In the genomic region with DNA sequence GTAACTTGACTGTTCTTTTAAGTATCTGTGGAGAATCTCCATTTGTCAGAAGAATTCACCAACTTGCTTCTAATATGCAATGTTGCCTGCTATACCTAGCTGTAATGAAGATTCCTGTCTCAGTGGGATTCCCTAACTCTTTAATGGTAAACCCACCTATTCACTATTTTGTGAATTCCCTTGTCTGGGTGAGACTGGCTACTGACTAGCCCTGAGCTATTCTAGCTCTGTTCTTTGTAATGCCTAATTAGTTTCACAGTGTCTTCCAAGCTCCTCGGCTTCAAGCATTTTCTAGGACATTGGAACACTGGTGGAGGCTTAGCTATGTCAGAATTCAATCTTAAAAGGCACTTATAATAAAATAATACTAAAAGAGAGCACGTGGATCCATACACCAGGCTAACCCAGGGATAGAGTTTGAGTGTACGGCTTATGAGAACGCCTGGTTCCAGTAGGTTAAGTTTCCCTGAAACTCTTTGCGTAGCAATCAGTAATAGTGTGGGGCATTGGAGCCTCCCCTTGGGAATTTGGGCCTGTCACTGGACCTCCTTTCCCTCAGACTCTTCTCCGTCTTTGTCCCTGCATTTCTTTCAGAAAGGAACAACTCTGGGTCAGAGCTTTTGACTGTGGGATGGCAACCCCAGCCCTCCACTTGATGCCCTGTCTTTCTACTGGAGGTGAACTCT, we compare ENCODE assay signal across 6 mouse cellular contexts.
DNase-seq lines count a peak whose midpoint lies in the region; ATAC-seq and TF ChIP-seq lines count a peak whose summit lies in the region.
"Not testable (repeated sequence)": the region's sequence is repeated elsewhere in the genome, so short reads cannot be mapped to it uniquely, and the experiment has no call there.

No protein-coding gene starts in this region.

- DNase-seq in ES-CJ7 (ENCODE audit: low read depth, low spot score) (peak; percentile 79), R1 (ENCODE audit: low read depth, low spot score) (peak; percentile 91)
- DNase-seq in brain, embryonic 14.5 days (ENCODE audit: low read depth), result peak; percentile 28
- peak; percentile 7 for DNase-seq in limb, embryonic 10.5 days (ENCODE audit: low spot score)
- DNase-seq in midbrain, embryonic 14.5 days, result peak; percentile 19

- not testable (repeated sequence) for ATAC-seq in midbrain, embryonic 14.5 days (ENCODE audit: low FRiP score, low TSS enrichment)
- 0 out of 2 replicates have a peak, but pooled peaks have one; percentile 75 for ATAC-seq in midbrain, embryonic 16.5 days

- not testable (repeated sequence) for H3K36me3 ChIP-seq in limb, embryonic 10.5 days; midbrain, embryonic 14.5 days (ENCODE audit: control insufficient read depth, insufficient read depth, low read length); midbrain, embryonic 16.5 days (ENCODE audit: control insufficient read depth, insufficient read depth, low read length)

- not testable (repeated sequence) for TF ChIP-seq CTCF in brain, embryonic 14.5 days (IDR thresholded peaks at IDR 0.05; ENCODE audit: borderline replicate concordance, extremely low read depth, insufficient read depth, insufficient read length)

- not testable (repeated sequence) for H3K27me3 ChIP-seq in limb, embryonic 10.5 days (ENCODE audit: low read depth, poor library complexity, severe bottlenecking); midbrain, embryonic 14.5 days (ENCODE audit: control insufficient read depth, insufficient read depth, low read length); midbrain, embryonic 16.5 days (ENCODE audit: control insufficient read depth, insufficient read depth, low read depth, low read length)

- not testable (repeated sequence) for H3K4me3 ChIP-seq in limb, embryonic 10.5 days; midbrain, embryonic 14.5 days (replicated peaks; ENCODE audit: low read depth, low read length); midbrain, embryonic 16.5 days (ENCODE audit: low read depth, low read length)

- TF ChIP-seq POLR2A in brain, embryonic 14.5 days (IDR thresholded peaks at IDR 0.05; ENCODE audit: borderline replicate concordance, extremely low read depth, insufficient read depth, insufficient read length, poor library complexity, severe bottlenecking), result not testable (repeated sequence)

- not testable (repeated sequence) for H3K9me3 ChIP-seq in limb, embryonic 10.5 days (replicated peaks); midbrain, embryonic 14.5 days (ENCODE audit: control insufficient read depth, low read length); midbrain, embryonic 16.5 days (replicated peaks; ENCODE audit: control insufficient read depth, low read length, poor library complexity, severe bottlenecking)

- WGBS in limb, embryonic 10.5 days, result 77% methylated on average over 6 of the region's 6 CpGs
- 52% methylated on average over 6 of the region's 6 CpGs for WGBS in midbrain, embryonic 14.5 days
- WGBS in midbrain, embryonic 16.5 days, result 45% methylated on average over 6 of the region's 6 CpGs

- not testable (repeated sequence) for H3K4me1 ChIP-seq in limb, embryonic 10.5 days; midbrain, embryonic 14.5 days (ENCODE audit: control insufficient read depth, insufficient read depth, low read length); midbrain, embryonic 16.5 days (ENCODE audit: control insufficient read depth, insufficient read depth, low read length)

- not testable (repeated sequence) for H3K27ac ChIP-seq in limb, embryonic 10.5 days; midbrain, embryonic 14.5 days (replicated peaks; ENCODE audit: low read depth, low read length); midbrain, embryonic 16.5 days (ENCODE audit: low read length)

- H3K4me2 ChIP-seq in midbrain, embryonic 14.5 days (ENCODE audit: low read length); midbrain, embryonic 16.5 days (ENCODE audit: low read length): not testable (repeated sequence)

- not testable (repeated sequence) for H3K9ac ChIP-seq in midbrain, embryonic 14.5 days (replicated peaks; ENCODE audit: low read length); midbrain, embryonic 16.5 days (ENCODE audit: low read depth, low read length)

Comparison
In these comparisons a context has a peak if more than half of its experiments do, and no peak if none do; other contexts are left out.
1. DNase-seq: peak in every context shown above with its lines; median percentile 91 in R1; 79 in ES-CJ7; 28 in brain, embryonic 14.5 days; 19 in midbrain, embryonic 14.5 days; 7 in limb, embryonic 10.5 days.